Mouse (Mus musculus) embryonic fibroblast, embryonic 13.5 days (primary cell): ENCODE results near the gene Tubb2b.

Experiments used
- CTCF ChIP-seq: IDR thresholded peaks from 2 replicates; pipeline ENCODE4 v1.5.1; 2011; ENCODE audit warnings: mild to moderate bottlenecking, control low read depth, low read length, moderate library complexity, borderline replicate concordance; ENCODE audit not compliant: insufficient read depth
- POLR2A ChIP-seq: IDR thresholded peaks from 2 replicates; pipeline ENCODE4 v1.6.1; 2011; ENCODE audit warnings: low read depth, mild to moderate bottlenecking, control low read depth, low read length, moderate library complexity

DNA sequence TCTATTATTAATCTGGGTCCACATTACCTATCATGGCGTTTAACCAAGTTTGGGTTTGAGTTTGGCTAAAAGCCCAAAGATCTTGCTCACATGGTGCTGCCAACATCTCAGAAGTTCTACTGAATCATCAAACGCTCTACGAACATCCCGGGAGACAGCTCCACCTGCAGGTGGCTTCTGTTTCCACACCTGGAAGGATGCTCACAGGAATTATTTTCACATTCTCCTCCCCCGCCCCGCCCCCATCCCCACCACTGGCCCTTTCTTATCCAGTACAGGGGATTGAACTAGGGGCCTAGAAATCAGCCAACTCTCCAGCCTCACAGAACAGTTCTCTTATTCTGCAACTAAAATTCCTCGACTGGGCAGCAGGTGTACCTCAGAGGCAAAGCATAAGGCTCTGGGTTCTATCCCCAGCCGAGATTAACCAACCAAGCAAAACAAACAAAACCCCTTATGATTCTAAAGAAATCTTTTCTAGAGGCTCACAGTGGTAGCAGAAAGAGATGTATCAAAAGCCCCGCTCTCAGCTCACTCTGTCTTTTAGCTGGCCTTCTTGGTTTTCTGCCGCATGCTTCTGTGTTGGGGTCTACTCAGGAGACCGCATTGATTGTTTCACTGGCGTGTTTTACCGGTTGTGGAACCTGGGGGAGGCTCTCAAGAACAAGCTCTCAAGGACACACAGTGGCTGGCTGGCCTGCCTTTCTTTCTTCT is 24.1 kb upstream of the Tubb2b start:
- TF ChIP-seq POLR2A (no peak), CTCF (no peak)
